Mouse (Mus musculus) hindbrain, embryonic 11.5 days (tissue): ENCODE results near the gene Hacl1. TPM values are rescaled to one million over a fixed set of nuclear protein-coding genes. Genes with fewer than 3 reads are reported as not detected.
"Not testable (repeated sequence)": the region's sequence is repeated elsewhere in the genome, so short reads cannot be mapped to it uniquely, and the experiment has no call there.

Source experiments
- ATAC-seq: fragments of 200-750 bp; cut with Nextera tagmentation; 2 replicates; pipeline ENCODE4 v1.8.0; 2017; ENCODE audit warnings: mild to moderate bottlenecking, moderate TSS enrichment, moderate library complexity; ENCODE audit not compliant: low FRiP score
- DNase-seq: peaks from one replicate; pipeline ENCODE4 v3.0.0-alpha.2; 2015; ENCODE audit warnings: low spot score
- H3K27ac ChIP-seq: fragments of 300-500 bp; sonication (generic); 2 replicates; pipeline ENCODE4 v1.5.1; 2014; ENCODE audit warnings: mild to moderate bottlenecking, low read depth, low read length
- H3K27me3 ChIP-seq: fragments of 300-500 bp; sonication (generic); 2 replicates; pipeline ENCODE4 v1.6.1; 2014; ENCODE audit warnings: mild to moderate bottlenecking, low read length, moderate library complexity, mixed read lengths; ENCODE audit not compliant: control insufficient read depth, insufficient read depth
- H3K36me3 ChIP-seq: fragments of 300-500 bp; sonication (generic); 2 replicates; pipeline ENCODE4 v1.6.1; 2014; ENCODE audit warnings: mild to moderate bottlenecking, low read length, moderate library complexity, mixed read lengths; ENCODE audit not compliant: control insufficient read depth, insufficient read depth
- H3K4me1 ChIP-seq: fragments of 300-500 bp; sonication (generic); replicated peaks from 2 replicates; pipeline ENCODE4 v1.6.1; 2014; ENCODE audit warnings: low read length, mixed read lengths; ENCODE audit not compliant: control insufficient read depth, insufficient read depth
- H3K4me2 ChIP-seq: fragments of 300-500 bp; sonication (generic); replicated peaks from 2 replicates; pipeline ENCODE4 v1.6.1; 2014; ENCODE audit warnings: mild to moderate bottlenecking, low read depth, low read length
- H3K4me3 ChIP-seq: fragments of 300-500 bp; sonication (generic); 2 replicates; pipeline ENCODE4 v1.5.1; 2014; ENCODE audit warnings: low read depth, low read length
- H3K9ac ChIP-seq: fragments of 300-500 bp; sonication (generic); 2 replicates; pipeline ENCODE4 v1.6.1; 2014; ENCODE audit warnings: low read depth, low read length
- H3K9me3 ChIP-seq: fragments of 300-500 bp; sonication (generic); 2 replicates; pipeline ENCODE4 v1.6.1; 2016; ENCODE audit warnings: low read length; ENCODE audit not compliant: control insufficient read depth
- WGBS: fragments of 180-500 bp; shearing (Covaris S2); extraction: QIAGEN DNeasy Blood & Tissue Kit; methylation state at CpG from one replicate; pipeline ENCODE4 v1.1.7; 2014; 5-methylcytosine and 5-hydroxymethylcytosine counted together
- polyA plus RNA-seq: library from polyadenylated mRNA; unstranded; fragments of >200 nt; fragmentation: Nextera tagmentation; extraction: Ambion mirVana; gene quantifications from 2 replicates; pipeline ENCODE4 v1.2.1, GENCODE M21; 2014

The Hacl1 gene
- polyA plus RNA-seq, 1 experiment from 2014 or later = 12.3 TPM

- 87% methylated on average over 12 of the region's 12 CpGs for WGBS
- Histone ChIP-seq H3K9ac (no peak overlapping the region), H3K27ac (no peak overlapping the region), H3K4me3 (no peak overlapping the region), H3K27me3 (no peaks in the 10 kb centered on the region), H3K36me3 (no peaks in the 10 kb centered on the region), H3K4me1 (no peaks in the 10 kb centered on the region), H3K9me3 (no peaks in the 10 kb centered on the region), H3K4me2 (no peak overlapping the region)
- ATAC-seq = no peak
- DNase-seq = no peak
Observed at GRCm38 (mm10) chr14:31622748-31623147, 18.3 kb downstream of the Hacl1 start.

GRCm38 (mm10) chr14:31620591-31621223, 20.4 kb downstream of the Hacl1 start:
- 80% methylated on average over 9 of the region's 9 CpGs for WGBS
- H3K9me3 ChIP-seq = no peaks in the 10 kb centered on the region
- no peak overlapping the region for H3K4me2 ChIP-seq
- H3K27me3 ChIP-seq = no peaks in the 10 kb centered on the region
- no peak overlapping the region for H3K4me3 ChIP-seq
- ATAC-seq (no peak), DNase-seq (no peak)
- H3K9ac ChIP-seq = no peak overlapping the region
- H3K4me1 ChIP-seq = no peaks in the 10 kb centered on the region
- no peaks in the 10 kb centered on the region for H3K36me3 ChIP-seq
- no peak overlapping the region for H3K27ac ChIP-seq

- H3K36me3 ChIP-seq = no peaks in the 10 kb centered on the region
- ATAC-seq (no peak), DNase-seq (no peak)
- no peak overlapping the region for H3K4me2 ChIP-seq
- H3K27ac ChIP-seq = no peak overlapping the region
- H3K9me3 ChIP-seq = no peaks in the 10 kb centered on the region
- no peaks in the 10 kb centered on the region for H3K27me3 ChIP-seq
- WGBS = 94% methylated on average over 3 of the region's 3 CpGs
- H3K4me1 ChIP-seq = no peaks in the 10 kb centered on the region
- no peak overlapping the region for H3K9ac ChIP-seq
- no peak overlapping the region for H3K4me3 ChIP-seq
Observed at GRCm38 (mm10) chr14:31617997-31618396, 23.1 kb downstream of the Hacl1 start.

GRCm38 (mm10) chr14:31617204-31617603, 23.9 kb downstream of the Hacl1 start:
- Histone ChIP-seq H3K9me3 (no peaks in the 10 kb centered on the region), H3K9ac (no peak overlapping the region), H3K4me1 (no peaks in the 10 kb centered on the region), H3K4me2 (no peak overlapping the region), H3K36me3 (no peaks in the 10 kb centered on the region), H3K27me3 (no peaks in the 10 kb centered on the region), H3K27ac (no peak overlapping the region), H3K4me3 (no peak overlapping the region)
- 93% methylated on average over 9 of the region's 9 CpGs for WGBS
- DNase-seq (no peak), ATAC-seq (no peak)

GRCm38 (mm10) chr14:31613671-31614070, 27.4 kb downstream of the Hacl1 start:
- no peak for DNase-seq
- Histone ChIP-seq H3K4me2 (no peak overlapping the region), H3K4me1 (no peaks in the 10 kb centered on the region), H3K4me3 (no peak overlapping the region), H3K9me3 (no peaks in the 10 kb centered on the region), H3K36me3 (no peaks in the 10 kb centered on the region), H3K27me3 (no peaks in the 10 kb centered on the region), H3K27ac (no peak overlapping the region), H3K9ac (no peak overlapping the region)
- no peak for ATAC-seq
- whole genome bisulfite sequencing = 90% methylated on average over 5 of the region's 5 CpGs

GRCm38 (mm10) chr14:31611986-31612385, 29.1 kb downstream of the Hacl1 start:
- H3K4me2 ChIP-seq = no peak overlapping the region
- no peak for ATAC-seq
- WGBS = 62% methylated on average over 4 of the region's 4 CpGs

GRCm38 (mm10) chr14:31605514-31605913, 35.6 kb downstream of the Hacl1 start:
- no peak for DNase-seq
- ATAC-seq = no peak
- 44% methylated on average over 6 of the region's 6 CpGs for WGBS

More at GRCm38 (mm10) chr14:31611986-31612385, 29.1 kb downstream of the Hacl1 start:
- H3K4me3 ChIP-seq = no peak overlapping the region
- no peaks in the 10 kb centered on the region for H3K36me3 ChIP-seq
- H3K27ac ChIP-seq = no peak overlapping the region
- no peak overlapping the region for H3K9ac ChIP-seq
- H3K27me3 ChIP-seq = no peaks in the 10 kb centered on the region
- no peaks in the 10 kb centered on the region for H3K9me3 ChIP-seq
- no peaks in the 10 kb centered on the region for H3K4me1 ChIP-seq
- DNase-seq = no peak

GRCm38 (mm10) chr14:31604916-31605315, 36.2 kb downstream of the Hacl1 start:
- 85% methylated on average over 5 of the region's 5 CpGs for WGBS
- Histone ChIP-seq H3K9me3 (no peaks in the 10 kb centered on the region), H3K9ac (no peak overlapping the region), H3K36me3 (no peaks in the 10 kb centered on the region), H3K4me2 (no peak overlapping the region), H3K27me3 (no peaks in the 10 kb centered on the region), H3K27ac (no peak overlapping the region), H3K4me1 (no peaks in the 10 kb centered on the region), H3K4me3 (no peak overlapping the region)
- ATAC-seq = no peak
- no peak for DNase-seq

More at GRCm38 (mm10) chr14:31605514-31605913, 35.6 kb downstream of the Hacl1 start:
- Histone ChIP-seq H3K36me3 (no peaks in the 10 kb centered on the region), H3K4me3 (no peak overlapping the region), H3K27ac (no peak overlapping the region), H3K27me3 (no peaks in the 10 kb centered on the region), H3K9me3 (no peaks in the 10 kb centered on the region), H3K4me2 (no peak overlapping the region), H3K4me1 (no peaks in the 10 kb centered on the region), H3K9ac (no peak overlapping the region)

GRCm38 (mm10) chr14:31602616-31602979, 38.5 kb downstream of the Hacl1 start:
- 85% methylated on average over 6 of the region's 6 CpGs for WGBS
- not testable (repeated sequence) for H3K9me3 ChIP-seq, H3K9ac ChIP-seq, DNase-seq, H3K36me3 ChIP-seq, H3K27ac ChIP-seq, H3K27me3 ChIP-seq, H3K4me3 ChIP-seq, H3K4me1 ChIP-seq, H3K4me2 ChIP-seq, ATAC-seq
